Mouse (Mus musculus) G1E (cell line): ENCODE results near the gene Mcm6. TPM values are rescaled to one million over a fixed set of nuclear protein-coding genes. Genes with fewer than 3 reads are reported as not detected.

ENCODE experiments used
- ATAC-seq: 2 replicates; pipeline ENCODE4 v1.8.0; 2016; ENCODE audit warnings: mild to moderate bottlenecking; ENCODE audit not compliant: insufficient number of reproducible peaks, poor library complexity, low FRiP score, severe bottlenecking; ENCODE audit errors: extremely low read depth
- DNase-seq: peaks from one replicate; pipeline ENCODE4 v3.0.0; 2012; ENCODE audit warnings: low spot score
- H3K27me3 ChIP-seq: 2 replicates; pipeline ENCODE4 v1.6.1; 2012; ENCODE audit warnings: mild to moderate bottlenecking, low read length, inconsistent platforms; ENCODE audit not compliant: insufficient read depth
- H3K36me3 ChIP-seq: replicated peaks from 2 replicates; pipeline ENCODE3; 2012; ENCODE audit warnings: mild to moderate bottlenecking, inconsistent platforms
- H3K4me1 ChIP-seq: 2 replicates; pipeline ENCODE4 v1.6.1; 2012; ENCODE audit warnings: low read depth, low read length, inconsistent platforms, mixed read lengths; ENCODE audit not compliant: insufficient read depth
- H3K4me3 ChIP-seq: 2 replicates; pipeline ENCODE4 v1.5.1; 2012; ENCODE audit warnings: low read depth, mild to moderate bottlenecking, inconsistent platforms, low read length, moderate library complexity, mixed read lengths
- H3K9me3 ChIP-seq: replicated peaks from 2 replicates; pipeline ENCODE4 v1.6.1; 2012; ENCODE audit warnings: inconsistent platforms
- CTCF ChIP-seq: IDR thresholded peaks from 2 replicates; pipeline ENCODE4 v1.5.1; 2012; ENCODE audit warnings: low read depth, low read length, inconsistent platforms, mixed read lengths
- GATA1 ChIP-seq: IDR thresholded peaks from 2 replicates; pipeline ENCODE4 v1.6.1; 2012; ENCODE audit warnings: borderline replicate concordance, low read length, inconsistent platforms, mixed read lengths
- GATA2 ChIP-seq: IDR thresholded peaks from 2 replicates; pipeline ENCODE4 v1.6.1; 2012; ENCODE audit warnings: low read depth, low read length, inconsistent platforms, borderline replicate concordance
- POLR2AphosphoS5 ChIP-seq: IDR thresholded peaks from 2 replicates; pipeline ENCODE4 v1.6.1; 2012; ENCODE audit warnings: low read depth, low read length, inconsistent platforms; ENCODE audit not compliant: insufficient replicate concordance
- TAL1 ChIP-seq: conservative IDR thresholded peaks from 2 replicates; pipeline ENCODE4 v1.6.1; 2012; ENCODE audit warnings: low read depth, low read length, inconsistent platforms, mixed read lengths
- polyA plus RNA-seq: library from polyadenylated mRNA; stranded (reverse); fragments of >175 nt; gene quantifications from 2 replicates; pipeline ENCODE4 v1.2.3, GENCODE M21; 2012
- total RNA-seq, 2 experiments: library from RNA; stranded (forward) in 1 of 2; stranded (reverse) in 1 of 2; fragments of 200-1000 nt in 1 of 2; fragments of >200 nt in 1 of 2; fragmentation: Nextera tagmentation in 1 of 2; gene quantifications; 2 replicates each; pipeline ENCODE4 v1.2.3; 2014 to 2017

The Mcm6 gene
- total and polyA plus RNA-seq, 3 experiments, result 69.2 to 443 (median 320) TPM

- ATAC-seq, result no peak
- peaks cover 80% of the 10 kb centered on the region for H3K36me3 ChIP-seq
- DNase-seq, result no peak
- H3K27me3 ChIP-seq, result no peaks in the 10 kb centered on the region
- H3K4me3 ChIP-seq, result no peak overlapping the region
- peaks cover 2% of the 10 kb centered on the region for H3K4me1 ChIP-seq
- TF ChIP-seq CTCF (no peak), POLR2AphosphoS5 (no peak), GATA1 (no peak), TAL1 (no peak), GATA2 (no peak)
- no peaks in the 10 kb centered on the region for H3K9me3 ChIP-seq
Observed at GRCm38 (mm10) chr1:128372143-128372860, 12.8 kb upstream of the Mcm6 start.

DNA sequence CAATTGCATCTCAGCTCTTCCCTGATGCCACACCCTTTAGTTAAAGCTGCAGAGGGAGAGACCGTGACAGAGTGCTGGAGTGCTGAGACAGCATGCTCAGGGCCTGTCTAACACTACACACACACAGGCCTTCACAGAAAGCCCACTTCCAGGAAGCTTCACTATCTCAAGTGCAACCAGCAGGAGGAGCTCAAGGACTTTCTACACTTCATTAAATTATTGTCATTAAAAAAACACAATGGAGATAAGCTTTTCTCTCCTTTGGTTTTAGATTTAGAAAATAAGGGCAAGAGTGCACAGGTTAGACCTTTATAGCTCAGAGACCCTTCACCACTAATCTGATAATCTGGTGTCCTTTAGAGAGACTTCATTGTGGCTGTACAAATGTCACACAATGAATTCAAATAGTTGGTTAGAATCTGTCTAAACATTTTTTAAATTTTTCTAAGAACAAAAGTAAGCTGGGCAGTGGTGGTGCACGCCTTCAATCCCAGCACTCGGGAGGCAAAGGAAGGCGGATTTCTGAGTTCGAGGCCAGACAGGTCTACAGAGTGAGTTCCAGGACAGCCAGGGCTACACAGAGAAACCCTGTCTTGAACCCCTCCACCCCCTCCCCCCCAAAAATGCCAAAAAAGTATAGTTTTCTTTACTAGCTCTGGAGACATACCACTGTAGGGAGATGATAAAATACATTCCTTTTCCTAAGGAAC is 9.4 kb upstream of the Mcm6 start:
- H3K4me1 ChIP-seq, result peaks cover 2% of the 10 kb centered on the region
- H3K9me3 ChIP-seq, result no peaks in the 10 kb centered on the region
- peak; percentile 41 for DNase-seq
- H3K27me3 ChIP-seq, result no peaks in the 10 kb centered on the region
- peak; percentile 70 for ATAC-seq
- no peak overlapping the region for H3K4me3 ChIP-seq
- TF ChIP-seq CTCF (peak; percentile 40; the same call in 1 of the 2 replicates), TAL1 (no peak), POLR2AphosphoS5 (no peak)
- peaks cover 78% of the 10 kb centered on the region for H3K36me3 ChIP-seq

- TF ChIP-seq TAL1, result no peak
- TF ChIP-seq POLR2AphosphoS5, result no peak
- no peak for TF ChIP-seq CTCF
- no peak for TF ChIP-seq GATA2
- no peak for TF ChIP-seq GATA1
- Histone ChIP-seq H3K4me3 (no peak overlapping the region), H3K4me1 (peaks cover 26% of the 10 kb centered on the region), H3K9me3 (no peaks in the 10 kb centered on the region), H3K36me3 (peaks cover 63% of the 10 kb centered on the region), H3K27me3 (no peaks in the 10 kb centered on the region)
- DNase-seq (no peak), ATAC-seq (no peak)
Observed at GRCm38 (mm10) chr1:128360601-128361000, 1.1 kb upstream of the Mcm6 start.

GRCm38 (mm10) chr1:128358916-128359553 is 429 bp downstream of the Mcm6 start:
- no peak; the same call in 1 of the 2 replicates for ATAC-seq
- TF ChIP-seq GATA1 (no peak), POLR2AphosphoS5 (peak; percentile 18; the same call in 1 of the 2 replicates), CTCF (no peak), TAL1 (no peak), GATA2 (no peak)
- DNase-seq, result peak; percentile 47
- Histone ChIP-seq H3K4me3 (peak overlapping the region; percentile 90), H3K36me3 (peaks cover 63% of the 10 kb centered on the region), H3K4me1 (peaks cover 38% of the 10 kb centered on the region), H3K9me3 (no peaks in the 10 kb centered on the region), H3K27me3 (no peaks in the 10 kb centered on the region)

DNA sequence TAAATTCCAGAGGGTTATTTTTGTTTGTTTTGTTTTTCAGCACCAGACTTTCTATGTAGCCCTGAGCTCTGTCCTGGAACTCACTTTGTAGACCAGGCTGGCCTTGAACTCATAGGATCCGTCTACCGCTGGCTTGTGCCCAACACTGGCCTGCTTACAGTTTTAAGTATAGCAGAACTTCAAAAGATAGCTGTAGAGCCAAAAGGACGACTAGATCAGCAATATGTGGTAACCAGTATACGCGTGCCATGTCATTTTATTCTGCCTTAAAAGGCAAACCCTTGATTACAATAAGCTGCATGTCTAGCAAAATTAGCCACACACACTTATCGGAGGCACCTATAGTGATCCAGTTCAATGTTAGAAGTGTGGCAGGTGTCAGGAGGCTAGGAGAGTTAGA is 1.2 kb downstream of the Mcm6 start:
- Histone ChIP-seq H3K4me1 (peaks cover 45% of the 10 kb centered on the region), H3K9me3 (no peaks in the 10 kb centered on the region), H3K27me3 (no peaks in the 10 kb centered on the region), H3K4me3 (peak overlapping the region; percentile 90), H3K36me3 (peaks cover 65% of the 10 kb centered on the region)
- TF ChIP-seq CTCF, result no peak
- no peak for TF ChIP-seq POLR2AphosphoS5
- TF ChIP-seq TAL1, result no peak
- no peak for TF ChIP-seq GATA1
- no peak for TF ChIP-seq GATA2
- ATAC-seq (no peak), DNase-seq (no peak)

- Histone ChIP-seq H3K27me3 (no peaks in the 10 kb centered on the region), H3K4me3 (peak overlapping the region; percentile 90), H3K4me1 (peaks cover 53% of the 10 kb centered on the region), H3K9me3 (no peaks in the 10 kb centered on the region), H3K36me3 (peaks cover 65% of the 10 kb centered on the region)
- ATAC-seq (no peak; the same call in 1 of the 2 replicates), DNase-seq (no peak)
- no peak for TF ChIP-seq GATA1
- no peak for TF ChIP-seq POLR2AphosphoS5
- no peak for TF ChIP-seq CTCF
- TF ChIP-seq TAL1, result no peak
- no peak for TF ChIP-seq GATA2
Observed at GRCm38 (mm10) chr1:128357452-128357851, 2.0 kb downstream of the Mcm6 start.
